Mouse (Mus musculus) hindbrain, embryonic 12.5 days (tissue): ENCODE results near the gene Ifnl3. TPM values are rescaled to one million over a fixed set of nuclear protein-coding genes. Genes with fewer than 3 reads are reported as not detected.

ENCODE experiments used
- ATAC-seq: fragments of 200-750 bp; cut with Nextera tagmentation; 2 replicates; pipeline ENCODE4 v1.8.0; 2017; ENCODE audit warnings: moderate TSS enrichment; ENCODE audit not compliant: low FRiP score
- H3K27ac ChIP-seq: fragments of 300-500 bp; sonication (generic); 2 replicates; pipeline ENCODE4 v1.5.1; 2016; ENCODE audit warnings: mild to moderate bottlenecking
- H3K27me3 ChIP-seq: fragments of 300-500 bp; sonication (generic); 2 replicates; pipeline ENCODE4 v1.6.1; 2016; ENCODE audit warnings: mild to moderate bottlenecking
- H3K36me3 ChIP-seq: fragments of 300-500 bp; sonication (generic); 2 replicates; pipeline ENCODE4 v1.6.1; 2016; ENCODE audit warnings: mild to moderate bottlenecking
- H3K4me1 ChIP-seq: fragments of 300-500 bp; sonication (generic); 2 replicates; pipeline ENCODE4 v1.6.1; 2016
- H3K4me2 ChIP-seq: fragments of 300-500 bp; sonication (generic); replicated peaks from 2 replicates; pipeline ENCODE4 v1.6.1; 2016; ENCODE audit warnings: mild to moderate bottlenecking
- H3K4me3 ChIP-seq: fragments of 300-500 bp; sonication (generic); 2 replicates; pipeline ENCODE4 v1.5.1; 2016; ENCODE audit warnings: mild to moderate bottlenecking
- H3K9ac ChIP-seq: fragments of 300-500 bp; sonication (generic); 2 replicates; pipeline ENCODE4 v1.6.1; 2016; ENCODE audit warnings: mild to moderate bottlenecking, moderate library complexity
- H3K9me3 ChIP-seq: fragments of 300-500 bp; sonication (generic); replicated peaks from 2 replicates; pipeline ENCODE4 v1.6.1; 2016; ENCODE audit warnings: mild to moderate bottlenecking
- WGBS: fragments of 180-500 bp; shearing (Covaris S2); methylation state at CpG from one replicate; pipeline ENCODE4 v1.1.7; 2016; 5-methylcytosine and 5-hydroxymethylcytosine counted together
- polyA plus RNA-seq: library from polyadenylated mRNA; unstranded; fragments of >200 nt; fragmentation: Nextera tagmentation; extraction: Ambion mirVana; gene quantifications from 2 replicates; pipeline ENCODE4 v1.2.1, GENCODE M21; 2016

Ifnl3 gene
- polyA plus RNA-seq, 1 experiment from 2014 or later = not detected

DNA sequence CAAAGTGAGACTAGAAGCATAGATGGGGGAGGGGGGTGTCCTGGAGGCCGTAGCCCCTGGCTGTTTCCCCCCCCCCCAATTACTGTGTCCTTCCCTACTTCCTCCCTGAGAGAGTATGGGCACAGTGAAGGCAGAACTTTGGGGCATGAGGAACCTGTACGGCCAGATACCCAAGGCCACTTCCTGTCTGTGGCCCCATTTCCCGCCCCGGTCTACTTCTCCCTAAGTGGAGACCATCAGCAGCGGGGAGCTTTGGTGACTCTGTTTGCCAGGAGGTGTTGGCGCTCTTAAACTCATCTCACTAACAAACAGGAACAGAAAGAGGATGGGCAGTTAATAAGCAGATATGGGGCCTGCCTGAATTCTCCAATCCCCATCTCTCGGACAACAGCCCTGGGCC lies 25.0 kb downstream of the Ifnl3 start:
- Histone ChIP-seq H3K27me3 (peaks cover 52% of the 10 kb centered on the region), H3K4me2 (no peak overlapping the region), H3K9ac (no peak overlapping the region), H3K36me3 (no peaks in the 10 kb centered on the region), H3K4me3 (no peak overlapping the region), H3K9me3 (peaks cover 4% of the 10 kb centered on the region; the same call in 1 of the 2 replicates), H3K27ac (no peak overlapping the region), H3K4me1 (peaks cover 23% of the 10 kb centered on the region)
- no peak for ATAC-seq
- WGBS = 75% methylated on average over 7 of the region's 7 CpGs

DNA sequence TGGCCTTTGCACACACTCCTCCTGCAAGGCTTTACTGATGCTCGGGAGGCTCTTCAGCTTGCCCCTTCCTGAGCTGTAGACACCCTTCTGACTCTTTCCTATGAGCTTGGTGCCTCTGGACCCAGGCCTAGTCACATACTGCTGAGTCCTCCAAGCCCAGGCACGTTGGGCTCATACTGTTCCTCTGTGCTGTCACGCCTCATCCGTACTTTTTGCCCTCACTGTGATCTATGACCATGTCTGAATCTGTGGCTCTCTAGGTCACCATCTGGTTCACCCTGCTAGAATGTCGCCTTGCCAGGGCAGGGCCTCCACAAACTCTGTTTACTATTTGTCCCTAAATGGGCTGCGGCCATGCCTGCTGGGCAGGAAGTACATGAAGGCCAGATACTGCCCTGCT lies 30.4 kb downstream of the Ifnl3 start:
- Histone ChIP-seq H3K4me2 (no peak overlapping the region), H3K27me3 (peaks cover 6% of the 10 kb centered on the region; the same call in 1 of the 2 replicates), H3K9me3 (peaks cover 4% of the 10 kb centered on the region; the same call in 1 of the 2 replicates), H3K4me3 (no peak overlapping the region), H3K4me1 (no peaks in the 10 kb centered on the region), H3K9ac (no peak overlapping the region), H3K27ac (no peak overlapping the region), H3K36me3 (no peaks in the 10 kb centered on the region)
- no peak for ATAC-seq
- WGBS = 92% methylated on average over 6 of the region's 6 CpGs

DNA sequence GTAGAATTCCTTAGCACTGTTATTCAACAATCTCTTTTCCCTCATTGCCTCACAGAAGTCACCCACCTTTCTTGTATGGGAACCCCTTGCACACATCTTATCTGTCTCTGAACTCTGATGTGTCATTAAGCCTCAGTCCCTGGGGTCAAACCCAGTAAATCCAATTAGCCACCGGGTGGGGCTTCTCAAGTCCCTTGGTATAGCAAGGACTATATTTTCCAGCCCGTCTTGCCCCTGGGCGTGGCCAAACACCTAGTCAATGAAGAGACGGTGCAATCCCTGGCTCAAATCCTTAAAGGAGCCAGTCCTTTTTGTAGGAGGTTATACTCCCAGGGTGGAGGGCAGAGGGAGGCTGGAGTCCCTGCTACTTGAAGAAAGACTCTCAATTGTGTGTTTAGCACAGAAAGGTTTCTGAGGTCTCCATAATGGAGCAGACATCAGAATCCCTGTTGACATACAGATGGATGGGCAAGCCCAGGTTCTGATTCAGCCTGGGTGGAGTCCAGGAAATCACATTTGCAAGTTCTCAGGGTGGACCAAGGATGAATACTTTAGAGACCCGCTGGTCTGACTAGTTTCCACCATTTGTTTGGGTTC lies 33.4 kb downstream of the Ifnl3 start:
- no peak overlapping the region for H3K4me2 ChIP-seq
- 0 out of 2 replicates have a peak, but pooled peaks cover 2% of the 10 kb centered on the region for H3K4me1 ChIP-seq
- no peak overlapping the region for H3K4me3 ChIP-seq
- H3K9me3 ChIP-seq = peaks cover 4% of the 10 kb centered on the region; the same call in 1 of the 2 replicates
- H3K27me3 ChIP-seq = no peaks in the 10 kb centered on the region
- ATAC-seq = no peak
- no peak overlapping the region for H3K9ac ChIP-seq
- H3K27ac ChIP-seq = no peak overlapping the region; the same call in 1 of the 2 replicates
- WGBS = 25% methylated on average over 5 of the region's 5 CpGs
- H3K36me3 ChIP-seq = peaks cover 27% of the 10 kb centered on the region

DNA sequence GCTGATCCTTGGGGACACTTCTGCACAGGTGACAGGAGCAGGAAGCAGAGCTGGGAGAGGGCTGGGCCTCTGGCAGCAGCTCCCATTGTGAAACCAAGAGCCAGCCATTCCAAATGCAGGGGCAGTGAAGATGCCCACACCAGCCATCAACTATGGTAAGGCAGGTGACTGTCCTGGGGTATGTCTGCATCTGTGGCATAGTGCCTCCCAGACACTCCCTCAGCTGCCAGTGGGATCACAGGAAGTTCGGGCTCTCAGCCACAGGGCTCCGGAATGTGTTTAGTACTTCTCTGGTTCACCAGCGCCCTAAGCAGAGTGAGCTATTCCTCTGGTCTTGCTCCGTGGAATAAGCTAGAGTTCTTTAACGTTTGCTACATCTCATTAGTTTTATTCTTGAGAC lies 34.4 kb downstream of the Ifnl3 start:
- H3K4me2 ChIP-seq = no peak overlapping the region
- H3K4me1 ChIP-seq = 0 out of 2 replicates have a peak, but pooled peaks cover 2% of the 10 kb centered on the region
- 84% methylated on average over 5 of the region's 5 CpGs for WGBS
- H3K27ac ChIP-seq = no peak overlapping the region
- no peak overlapping the region for H3K4me3 ChIP-seq
- ATAC-seq = no peak
- peaks cover 29% of the 10 kb centered on the region for H3K36me3 ChIP-seq
- no peaks in the 10 kb centered on the region for H3K27me3 ChIP-seq
- peaks cover 2% of the 10 kb centered on the region; the same call in 1 of the 2 replicates for H3K9me3 ChIP-seq
- no peak overlapping the region for H3K9ac ChIP-seq

DNA sequence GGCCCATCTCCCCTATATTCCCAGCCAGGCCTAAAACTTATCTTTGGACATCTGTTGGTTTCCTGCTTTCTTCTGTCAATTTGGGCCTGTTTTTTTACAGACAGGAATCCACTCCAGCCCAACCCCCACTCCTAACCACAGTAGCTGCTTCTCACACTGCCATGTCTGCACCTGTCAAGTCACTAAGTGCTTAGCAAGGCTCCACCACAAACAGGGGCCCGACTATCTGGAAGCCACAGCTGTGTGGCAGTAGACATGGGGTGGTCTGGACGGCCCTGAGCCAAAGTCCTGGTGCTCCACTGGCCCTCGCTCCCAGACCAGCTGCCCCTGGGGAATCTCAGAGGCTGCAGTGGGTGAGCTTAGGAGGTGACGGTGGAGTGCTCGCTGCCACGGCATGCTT lies 35.1 kb downstream of the Ifnl3 start:
- H3K4me2 ChIP-seq = no peak overlapping the region
- no peak overlapping the region for H3K27ac ChIP-seq
- no peak overlapping the region for H3K9ac ChIP-seq
- peaks cover 35% of the 10 kb centered on the region for H3K36me3 ChIP-seq
- ATAC-seq = no peak
- H3K9me3 ChIP-seq = no peaks in the 10 kb centered on the region; the same call in 1 of the 2 replicates
- H3K27me3 ChIP-seq = no peaks in the 10 kb centered on the region
- WGBS = 77% methylated on average over 6 of the region's 6 CpGs
- 0 out of 2 replicates have a peak, but pooled peaks cover 2% of the 10 kb centered on the region for H3K4me1 ChIP-seq
- H3K4me3 ChIP-seq = no peak overlapping the region

DNA sequence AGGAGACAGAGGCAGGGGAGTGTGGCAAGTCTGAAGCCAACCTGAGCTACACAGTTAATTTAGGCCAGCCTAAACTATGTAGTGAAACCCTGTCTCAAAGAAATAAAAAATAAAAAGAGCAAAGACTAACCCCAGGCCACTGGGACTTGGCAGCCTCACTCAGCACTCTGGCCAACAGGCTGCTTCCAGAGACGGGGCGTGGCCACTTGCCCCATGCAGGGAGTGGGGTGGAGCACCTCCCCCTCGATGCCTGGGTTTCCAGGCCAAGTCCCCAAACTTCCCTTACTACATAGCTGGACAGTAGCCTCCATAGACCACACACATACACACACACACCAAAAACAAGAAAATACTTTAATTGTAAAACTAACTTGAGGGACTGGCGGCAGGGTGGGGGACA lies 35.9 kb downstream of the Ifnl3 start:
- no peaks in the 10 kb centered on the region for H3K9me3 ChIP-seq
- peaks cover 43% of the 10 kb centered on the region for H3K36me3 ChIP-seq
- H3K9ac ChIP-seq = no peak overlapping the region
- H3K27me3 ChIP-seq = no peaks in the 10 kb centered on the region
- H3K27ac ChIP-seq = no peak overlapping the region
- WGBS = 65% methylated on average over 4 of the region's 4 CpGs
- 0 out of 2 replicates have a peak, but pooled peaks cover 2% of the 10 kb centered on the region for H3K4me1 ChIP-seq
- H3K4me2 ChIP-seq = no peak overlapping the region
- no peak for ATAC-seq
- H3K4me3 ChIP-seq = no peak overlapping the region

DNA sequence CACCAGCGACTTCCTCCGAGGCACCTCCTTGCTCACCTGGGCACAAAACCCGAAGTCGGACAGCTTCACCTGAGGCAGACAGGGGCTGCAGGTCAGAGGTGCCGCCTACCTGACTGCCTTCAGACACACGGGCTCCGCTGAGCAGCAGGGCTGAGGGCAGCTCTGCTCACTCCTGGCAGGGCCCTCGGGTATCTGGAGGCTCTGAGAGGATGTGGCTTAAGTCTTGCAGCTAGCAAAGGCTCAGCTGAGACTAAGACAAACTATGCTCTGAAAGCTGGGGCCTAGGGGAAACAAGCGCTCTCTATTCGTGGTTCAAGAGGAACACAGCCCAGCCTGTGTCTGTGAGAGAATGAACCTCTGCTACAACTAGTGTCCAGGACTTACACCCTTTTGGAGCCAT lies 38.2 kb downstream of the Ifnl3 start:
- no peak overlapping the region for H3K4me2 ChIP-seq
- H3K9me3 ChIP-seq = no peaks in the 10 kb centered on the region
- H3K36me3 ChIP-seq = peaks cover 67% of the 10 kb centered on the region
- no peak overlapping the region for H3K9ac ChIP-seq
- 0 out of 2 replicates have a peak, but pooled peaks cover 2% of the 10 kb centered on the region for H3K4me1 ChIP-seq
- no peak for ATAC-seq
- H3K27ac ChIP-seq = no peak overlapping the region
- no peaks in the 10 kb centered on the region for H3K27me3 ChIP-seq
- H3K4me3 ChIP-seq = no peak overlapping the region
- WGBS = 93% methylated on average over 10 of the region's 10 CpGs

DNA sequence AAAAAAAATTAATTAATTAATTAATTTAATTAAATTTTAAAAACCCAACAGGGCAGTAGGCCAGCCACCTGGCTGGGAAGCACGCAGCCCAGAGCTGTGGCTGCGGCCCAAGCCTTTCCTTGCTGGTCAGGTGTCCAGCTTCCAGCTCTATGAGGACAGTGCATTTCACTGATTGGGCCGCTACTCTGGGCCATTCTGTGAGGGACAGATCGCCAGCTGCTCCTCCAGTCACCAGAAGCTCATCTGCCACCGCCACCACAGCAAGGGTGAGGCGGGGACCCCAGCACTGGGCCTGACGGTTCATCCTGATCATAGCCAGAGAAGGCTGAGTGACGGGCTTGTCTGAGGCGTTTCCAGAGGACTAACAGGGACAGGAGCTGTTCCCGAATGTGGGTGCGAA lies 39.3 kb downstream of the Ifnl3 start:
- Histone ChIP-seq H3K4me3 (no peak overlapping the region), H3K4me1 (0 out of 2 replicates have a peak, but pooled peaks cover 2% of the 10 kb centered on the region), H3K27ac (no peak overlapping the region), H3K4me2 (no peak overlapping the region), H3K27me3 (no peaks in the 10 kb centered on the region), H3K9me3 (no peaks in the 10 kb centered on the region), H3K9ac (no peak overlapping the region), H3K36me3 (peaks cover 75% of the 10 kb centered on the region)
- no peak for ATAC-seq
- WGBS = 88% methylated on average over 11 of the region's 11 CpGs

DNA sequence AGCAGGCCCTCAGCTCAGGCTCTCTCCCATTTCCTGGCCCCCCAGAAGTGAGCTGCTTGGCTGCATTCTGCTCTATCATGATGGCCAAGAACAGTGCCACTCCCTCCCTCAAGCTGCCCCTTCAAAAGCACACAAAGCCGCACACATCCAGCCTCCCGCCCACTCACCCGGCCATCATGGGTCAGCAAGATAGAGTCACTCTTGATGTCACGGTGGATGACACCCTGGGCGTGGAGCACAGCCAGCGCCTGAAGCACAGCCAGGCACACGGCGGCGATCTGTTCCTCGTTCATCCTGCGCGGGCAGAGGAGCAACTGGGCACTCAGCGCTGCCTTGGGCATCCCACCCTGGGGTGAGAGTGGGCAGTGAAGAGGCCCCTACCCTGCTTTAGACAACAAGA lies 39.7 kb downstream of the Ifnl3 start:
- no peak overlapping the region for H3K27ac ChIP-seq
- 0 out of 2 replicates have a peak, but pooled peaks cover 2% of the 10 kb centered on the region for H3K4me1 ChIP-seq
- H3K4me2 ChIP-seq = no peak overlapping the region
- no peak overlapping the region for H3K4me3 ChIP-seq
- ATAC-seq = no peak
- no peaks in the 10 kb centered on the region for H3K9me3 ChIP-seq
- H3K27me3 ChIP-seq = no peaks in the 10 kb centered on the region
- H3K9ac ChIP-seq = no peak overlapping the region
- H3K36me3 ChIP-seq = peaks cover 79% of the 10 kb centered on the region
- WGBS = 86% methylated on average over 13 of the region's 13 CpGs

DNA sequence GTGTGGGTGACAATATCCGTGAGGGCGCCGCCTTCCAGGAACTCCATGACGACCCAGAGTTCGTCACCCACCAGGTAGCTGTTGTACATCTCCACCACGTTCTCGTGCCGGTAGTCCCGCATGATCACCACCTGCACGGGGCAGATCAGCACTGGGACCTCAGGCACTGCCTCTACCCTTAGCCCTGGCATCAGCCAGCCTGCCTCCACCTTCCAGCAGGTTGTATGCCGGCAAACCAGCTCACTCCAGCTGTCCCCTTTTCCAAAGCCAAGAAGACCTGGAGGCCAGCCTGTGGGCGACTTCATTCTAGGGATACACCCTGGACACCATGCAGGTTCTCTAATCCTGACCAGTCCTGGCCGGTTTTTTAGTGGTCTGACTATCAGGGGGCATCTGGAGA lies 40.3 kb downstream of the Ifnl3 start:
- H3K4me2 ChIP-seq = no peak overlapping the region
- no peak overlapping the region for H3K27ac ChIP-seq
- 95% methylated on average over 13 of the region's 13 CpGs for WGBS
- H3K4me3 ChIP-seq = no peak overlapping the region
- peaks cover 85% of the 10 kb centered on the region for H3K36me3 ChIP-seq
- ATAC-seq = no peak
- H3K4me1 ChIP-seq = 0 out of 2 replicates have a peak, but pooled peaks cover 2% of the 10 kb centered on the region
- no peak overlapping the region for H3K9ac ChIP-seq
- H3K9me3 ChIP-seq = no peaks in the 10 kb centered on the region
- H3K27me3 ChIP-seq = no peaks in the 10 kb centered on the region

DNA sequence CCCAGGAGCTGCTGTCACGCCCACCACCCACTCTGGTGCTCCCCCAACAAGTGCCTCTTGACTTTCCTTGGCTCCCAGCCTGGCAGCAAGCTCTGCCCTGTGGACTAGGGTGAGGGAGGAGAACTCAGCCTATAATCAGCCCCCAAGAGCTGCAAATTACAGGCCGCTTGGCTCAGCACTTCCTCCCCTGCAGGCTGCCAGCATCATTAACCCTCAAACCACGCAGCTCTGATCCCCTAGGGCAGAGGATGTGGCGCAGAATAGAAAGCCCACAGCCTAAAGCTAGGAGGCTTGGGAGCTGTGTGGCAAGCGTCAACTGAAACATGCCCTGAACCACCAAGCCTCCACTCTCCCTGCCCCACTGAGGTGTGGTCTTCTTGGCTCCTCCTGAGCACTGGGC lies 42.8 kb downstream of the Ifnl3 start:
- no peak overlapping the region for H3K27ac ChIP-seq
- peaks cover 76% of the 10 kb centered on the region for H3K36me3 ChIP-seq
- H3K9ac ChIP-seq = no peak overlapping the region
- 91% methylated on average over 5 of the region's 5 CpGs for WGBS
- H3K4me3 ChIP-seq = no peak overlapping the region
- H3K27me3 ChIP-seq = no peaks in the 10 kb centered on the region
- H3K9me3 ChIP-seq = no peaks in the 10 kb centered on the region
- H3K4me1 ChIP-seq = peaks cover 1% of the 10 kb centered on the region; the same call in 1 of the 2 replicates
- H3K4me2 ChIP-seq = no peak overlapping the region
- ATAC-seq = no peak

DNA sequence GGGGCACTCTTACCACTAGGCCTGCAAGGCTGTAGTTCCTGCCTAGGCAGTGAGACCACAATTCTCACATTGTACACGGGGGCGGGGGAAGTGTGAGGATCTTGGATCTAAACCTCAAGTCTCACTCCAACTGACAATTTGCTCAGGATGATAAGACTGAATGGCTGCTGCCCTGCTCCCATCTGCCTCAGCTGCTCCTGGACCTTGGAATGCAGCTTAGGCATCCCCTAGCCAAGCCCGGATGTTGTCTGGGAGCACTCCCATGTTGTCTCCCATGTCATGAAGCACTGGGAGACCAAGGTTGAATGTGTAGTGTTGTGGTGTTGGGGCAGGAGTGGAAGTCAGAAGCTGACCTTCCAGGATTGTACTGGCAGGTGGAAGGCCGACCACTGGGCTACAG lies 44.9 kb downstream of the Ifnl3 start:
- WGBS = 93% methylated on average over 4 of the region's 4 CpGs
- Histone ChIP-seq H3K4me1 (peaks cover 11% of the 10 kb centered on the region), H3K36me3 (peaks cover 64% of the 10 kb centered on the region)

DNA sequence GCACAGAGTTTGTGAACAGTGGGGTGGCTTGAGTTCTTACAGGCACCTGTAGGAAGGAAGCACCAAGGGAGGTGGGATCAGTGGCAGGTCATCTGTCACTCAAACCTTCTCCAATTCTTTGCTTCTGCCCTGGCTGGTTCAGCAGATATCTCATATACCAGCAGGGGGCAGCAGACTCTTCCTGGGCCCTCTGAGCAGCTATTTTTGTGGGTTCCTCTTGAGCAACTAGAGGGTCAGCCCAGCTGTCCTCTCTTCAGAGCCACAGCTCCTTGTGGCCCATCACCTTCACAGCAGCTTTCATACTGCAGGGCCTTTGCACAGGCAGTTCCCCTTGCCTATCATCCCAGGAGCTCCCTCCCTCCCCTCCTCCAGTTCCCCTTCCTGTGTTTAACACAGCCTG lies 45.6 kb downstream of the Ifnl3 start:
- Histone ChIP-seq H3K27me3 (no peaks in the 10 kb centered on the region), H3K27ac (no peak overlapping the region), H3K4me1 (peaks cover 11% of the 10 kb centered on the region), H3K36me3 (peaks cover 57% of the 10 kb centered on the region), H3K9ac (no peak overlapping the region), H3K4me2 (no peak overlapping the region), H3K4me3 (no peak overlapping the region), H3K9me3 (no peaks in the 10 kb centered on the region)
- no peak for ATAC-seq

More for the DNA sequence above, 44.9 kb downstream of the Ifnl3 start:
- Histone ChIP-seq H3K9me3 (no peaks in the 10 kb centered on the region), H3K9ac (no peak overlapping the region), H3K27me3 (no peaks in the 10 kb centered on the region), H3K4me2 (no peak overlapping the region), H3K27ac (no peak overlapping the region), H3K4me3 (no peak overlapping the region)
- no peak for ATAC-seq
